Mouse (Mus musculus): ENCODE results near the gene Ms4a14. TPM values are rescaled to one million over a fixed set of nuclear protein-coding genes. Genes with fewer than 3 reads are reported as not detected.

The Ms4a14 gene
- polyA plus RNA-seq, 1 experiment from 2014 or later, result 0.07 TPM

DNA sequence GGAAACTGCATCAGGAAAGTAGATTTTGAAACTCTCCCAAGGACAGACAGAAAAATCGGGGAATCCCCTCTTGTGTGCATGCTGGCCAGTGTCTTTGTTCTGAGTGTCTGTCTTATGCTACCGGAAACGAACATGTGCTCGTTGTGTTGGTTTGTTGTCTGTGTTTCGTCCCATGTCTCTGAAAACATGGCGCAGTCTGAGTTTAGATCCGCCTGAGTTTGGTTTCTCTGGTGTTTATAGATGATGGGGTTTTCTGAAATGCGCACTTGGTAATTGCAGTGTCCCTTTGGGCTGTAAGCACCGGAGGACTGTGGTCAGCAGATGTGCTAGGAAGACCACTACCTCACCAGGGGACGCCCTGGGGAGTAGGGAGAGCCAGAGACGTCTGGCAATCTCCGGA is 21.3 kb downstream of the Ms4a14 start:
- Histone ChIP-seq H3K27ac (0 out of 2 replicates have a peak overlapping the region, but pooled peaks have one; percentile 1), H3K4me1 (replicated peaks; ENCODE audit: insufficient read depth, low read length) (no peaks in the 10 kb centered on the region), H3K27me3 (ENCODE audit: insufficient read depth, low read length) (no peaks in the 10 kb centered on the region), H3K9me3 (replicated peaks; ENCODE audit: low read length) (no peaks in the 10 kb centered on the region), H3K4me2 (ENCODE audit: low read length) (peak overlapping the region; percentile 57), H3K9ac (ENCODE audit: low read depth, low read length) (peak overlapping the region; percentile 35; the same call in 1 of the 2 replicates), H3K4me3 (replicated peaks; ENCODE audit: low read depth, low read length) (peak overlapping the region; percentile 20), H3K36me3 (ENCODE audit: insufficient read depth, low read length) (no peaks in the 10 kb centered on the region)
- ATAC-seq (replicated peaks; ENCODE audit: low FRiP score, low read depth), result no peak
- 14% methylated on average over 12 of the region's 12 CpGs for WGBS
- DNase-seq (ENCODE audit: low spot score), result peak; percentile 11
- TF ChIP-seq CTCF (IDR thresholded peaks at IDR 0.05; ENCODE audit: low read depth), result no peak

DNA sequence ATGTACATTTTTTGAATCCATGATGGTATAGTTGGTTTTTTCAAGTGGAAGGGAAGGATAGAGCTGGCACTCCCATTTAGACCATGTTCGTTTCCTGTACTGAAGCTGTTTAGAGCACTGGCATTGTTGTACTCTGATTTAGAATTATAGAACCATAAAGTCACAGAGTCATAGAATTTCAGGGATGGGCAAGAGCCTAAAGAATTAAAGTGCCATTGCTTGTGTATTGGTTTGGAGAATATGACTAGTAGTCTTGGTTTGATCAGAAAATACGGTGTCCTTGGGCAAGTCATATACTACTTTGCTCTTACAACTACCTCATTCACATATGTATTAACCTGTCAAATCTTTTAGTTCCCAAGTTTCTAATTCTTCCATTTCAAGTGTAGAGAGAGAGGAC is 30.5 kb downstream of the Ms4a14 start, which contains the start of gene Ms4a5:
TSS of gene Ms4a5 (minus strand) at position 101 of the 400 bp plus-strand sequence.
- no peaks in the 10 kb centered on the region for H3K27me3 ChIP-seq (ENCODE audit: insufficient read depth, low read length)
- TF ChIP-seq CTCF (IDR thresholded peaks at IDR 0.05; ENCODE audit: low read depth), result no peak

DNA sequence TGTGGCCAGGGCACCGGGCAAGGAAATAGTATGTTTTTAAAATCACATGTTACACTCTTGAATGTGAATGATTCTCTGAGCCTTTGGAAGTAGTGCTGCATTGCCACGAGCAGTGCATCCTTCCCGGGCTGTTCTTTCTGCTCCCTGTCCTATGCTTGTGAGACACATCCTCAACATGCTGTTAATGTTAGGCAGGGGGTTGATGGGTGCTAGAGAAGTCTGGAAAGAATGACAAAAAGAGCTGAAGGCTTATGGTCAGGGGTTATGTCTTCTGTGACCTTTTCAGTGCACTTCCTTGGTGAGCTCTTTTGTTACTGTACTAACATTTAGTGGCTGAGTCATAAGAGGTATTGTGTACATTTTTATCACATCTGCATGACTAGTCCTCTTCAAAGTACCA is 34.0 kb downstream of the Ms4a14 start:
- H3K9ac ChIP-seq (ENCODE audit: low read depth, low read length), result no peak overlapping the region
- ATAC-seq (replicated peaks; ENCODE audit: low FRiP score, low read depth) (no peak), DNase-seq (ENCODE audit: low spot score) (no peak)
- TF ChIP-seq CTCF (IDR thresholded peaks at IDR 0.05; ENCODE audit: low read depth), result no peak
- H3K36me3 ChIP-seq (ENCODE audit: insufficient read depth, low read length), result no peaks in the 10 kb centered on the region
- no peak overlapping the region for H3K4me2 ChIP-seq (ENCODE audit: low read length)
- 72% methylated on average over 3 of the region's 3 CpGs for WGBS
- H3K4me1 ChIP-seq (replicated peaks; ENCODE audit: insufficient read depth, low read length), result no peaks in the 10 kb centered on the region
- no peaks in the 10 kb centered on the region for H3K27me3 ChIP-seq (ENCODE audit: insufficient read depth, low read length)
- no peak overlapping the region for H3K4me3 ChIP-seq (replicated peaks; ENCODE audit: low read depth, low read length)
- no peaks in the 10 kb centered on the region for H3K9me3 ChIP-seq (replicated peaks; ENCODE audit: low read length)
- no peak overlapping the region for H3K27ac ChIP-seq

More for the DNA sequence above, 30.5 kb downstream of the Ms4a14 start, which contains the start of gene Ms4a5:
- no peaks in the 10 kb centered on the region for H3K9me3 ChIP-seq (replicated peaks; ENCODE audit: low read length)
- ATAC-seq (replicated peaks; ENCODE audit: low FRiP score, low read depth) (no peak), DNase-seq (ENCODE audit: low spot score) (no peak)
- H3K4me2 ChIP-seq (ENCODE audit: low read length), result no peak within 1 kb of the TSS
- H3K4me1 ChIP-seq (replicated peaks; ENCODE audit: insufficient read depth, low read length), result no peaks in the 10 kb centered on the region
- H3K4me3 ChIP-seq (replicated peaks; ENCODE audit: low read depth, low read length), result no peak within 1 kb of the TSS
- H3K36me3 ChIP-seq (ENCODE audit: insufficient read depth, low read length), result no peaks in the 10 kb centered on the region
- H3K9ac ChIP-seq (ENCODE audit: low read depth, low read length), result no peak within 1 kb of the TSS
- no peak within 1 kb of the TSS for H3K27ac ChIP-seq
- WGBS, result 91% methylated on average over 2 of the region's 2 CpGs

DNA sequence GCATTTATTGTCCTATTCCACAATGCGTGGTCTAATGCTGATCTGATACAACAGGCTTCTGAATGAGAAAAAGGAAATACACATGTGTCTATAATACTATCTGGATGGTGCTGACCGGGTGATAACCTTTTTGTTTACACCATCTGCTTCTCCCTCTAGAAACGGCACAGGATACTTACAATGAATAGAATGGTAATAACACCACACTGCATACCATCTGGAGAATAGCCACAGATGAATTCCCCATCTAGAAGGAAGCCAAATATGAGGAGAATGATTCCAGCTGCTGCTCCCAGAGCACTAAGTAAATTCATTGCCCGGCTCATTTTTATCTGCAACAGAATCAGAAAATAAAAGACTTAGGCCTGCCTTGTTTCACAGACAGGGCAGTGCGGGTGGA is 37.8 kb downstream of the Ms4a14 start:
- H3K4me1 ChIP-seq (replicated peaks; ENCODE audit: insufficient read depth, low read length), result no peaks in the 10 kb centered on the region
- ATAC-seq (replicated peaks; ENCODE audit: low FRiP score, low read depth) (no peak), DNase-seq (ENCODE audit: low spot score) (peak; percentile 37)
- H3K27ac ChIP-seq, result no peak overlapping the region
- no peak overlapping the region for H3K4me3 ChIP-seq (replicated peaks; ENCODE audit: low read depth, low read length)
- H3K9me3 ChIP-seq (replicated peaks; ENCODE audit: low read length), result no peaks in the 10 kb centered on the region
- H3K36me3 ChIP-seq (ENCODE audit: insufficient read depth, low read length), result no peaks in the 10 kb centered on the region
- no peak for TF ChIP-seq CTCF (IDR thresholded peaks at IDR 0.05; ENCODE audit: low read depth)
- H3K27me3 ChIP-seq (ENCODE audit: insufficient read depth, low read length), result no peaks in the 10 kb centered on the region
- H3K4me2 ChIP-seq (ENCODE audit: low read length), result no peak overlapping the region
- WGBS, result 57% methylated on average over 5 of the region's 5 CpGs
- H3K9ac ChIP-seq (ENCODE audit: low read depth, low read length), result no peak overlapping the region

DNA sequence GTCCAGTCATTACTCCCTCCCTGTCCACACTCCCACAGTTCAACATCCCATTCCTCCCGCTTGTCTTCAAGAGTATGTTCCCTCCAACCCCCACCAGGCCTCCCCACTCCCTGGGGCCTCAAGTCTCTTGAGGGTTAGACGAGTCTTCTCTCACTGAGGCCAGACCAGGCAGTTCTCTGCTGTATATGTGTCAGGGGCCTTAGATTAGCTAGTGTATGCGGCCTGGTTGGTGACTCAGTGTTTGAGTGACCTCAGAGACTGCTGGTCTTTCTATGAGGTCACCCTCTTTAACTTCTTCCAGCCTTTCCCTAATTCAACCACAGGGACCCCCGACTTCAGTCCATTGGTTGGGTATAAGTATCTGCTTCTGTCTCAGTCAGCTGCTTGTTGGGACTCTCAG is 47.3 kb downstream of the Ms4a14 start:
- H3K27ac ChIP-seq, result no peak overlapping the region
- no peak for TF ChIP-seq CTCF (IDR thresholded peaks at IDR 0.05; ENCODE audit: low read depth)
- H3K9me3 ChIP-seq (replicated peaks; ENCODE audit: low read length), result no peaks in the 10 kb centered on the region
- H3K9ac ChIP-seq (ENCODE audit: low read depth, low read length), result no peak overlapping the region
- no peak overlapping the region for H3K4me2 ChIP-seq (ENCODE audit: low read length)
- WGBS, result 72% methylated on average over 4 of the region's 4 CpGs
- no peaks in the 10 kb centered on the region for H3K36me3 ChIP-seq (ENCODE audit: insufficient read depth, low read length)
- no peaks in the 10 kb centered on the region for H3K4me1 ChIP-seq (replicated peaks; ENCODE audit: insufficient read depth, low read length)
- no peak overlapping the region for H3K4me3 ChIP-seq (replicated peaks; ENCODE audit: low read depth, low read length)
- H3K27me3 ChIP-seq (ENCODE audit: insufficient read depth, low read length), result no peaks in the 10 kb centered on the region
- DNase-seq (ENCODE audit: low spot score) (no peak), ATAC-seq (replicated peaks; ENCODE audit: low FRiP score, low read depth) (no peak)

DNA sequence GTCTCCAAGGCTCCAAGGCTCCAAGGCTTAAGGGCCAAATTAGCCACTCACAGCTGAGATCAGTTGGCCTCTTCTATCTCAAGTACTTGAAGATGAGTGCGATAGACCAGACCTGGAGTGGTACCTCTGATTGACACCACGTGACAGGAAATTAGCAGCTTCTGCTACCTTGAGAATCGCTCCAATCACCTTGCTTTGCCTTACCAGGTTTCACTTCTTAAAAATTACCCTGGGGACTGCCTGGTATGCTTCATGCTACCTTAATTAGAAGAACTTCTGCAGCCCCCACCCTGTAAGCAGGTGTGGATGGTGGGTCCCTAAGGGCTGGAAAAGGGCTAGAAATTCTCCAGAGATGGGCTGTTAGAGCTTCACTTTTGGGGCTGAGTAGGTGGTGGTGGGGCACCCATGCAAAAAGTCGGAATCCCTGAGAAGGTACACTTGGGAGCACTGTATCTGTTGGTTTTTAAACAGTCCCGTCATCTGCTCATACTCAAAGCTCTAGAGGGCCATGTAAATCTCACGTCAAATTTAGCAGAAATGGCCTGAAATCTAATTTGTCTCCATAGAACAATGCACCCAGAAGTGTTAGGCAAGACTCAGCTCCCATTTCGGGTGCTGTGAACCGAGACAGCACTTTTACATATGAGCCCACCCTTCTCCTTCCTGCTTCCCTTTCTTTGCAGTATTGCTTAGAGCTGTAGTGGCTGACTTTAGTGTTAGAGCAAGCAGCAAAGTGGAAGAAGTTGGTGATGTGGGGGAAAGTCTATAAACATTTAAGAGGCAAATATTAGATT is 48.0 kb downstream of the Ms4a14 start, which contains the start of gene Ms4a1:
TSS of gene Ms4a1 (minus strand) at position 190 of the 794 bp plus-strand sequence.
- no peaks in the 10 kb centered on the region for H3K4me1 ChIP-seq (replicated peaks; ENCODE audit: insufficient read depth, low read length)
- H3K4me2 ChIP-seq (ENCODE audit: low read length), result no peak within 1 kb of the TSS
- no peak within 1 kb of the TSS for H3K27ac ChIP-seq
- H3K9ac ChIP-seq (ENCODE audit: low read depth, low read length), result no peak within 1 kb of the TSS
- no peaks in the 10 kb centered on the region for H3K27me3 ChIP-seq (ENCODE audit: insufficient read depth, low read length)
- H3K36me3 ChIP-seq (ENCODE audit: insufficient read depth, low read length), result no peaks in the 10 kb centered on the region
- ATAC-seq (replicated peaks; ENCODE audit: low FRiP score, low read depth), result no peak
- no peaks in the 10 kb centered on the region for H3K9me3 ChIP-seq (replicated peaks; ENCODE audit: low read length)
- H3K4me3 ChIP-seq (replicated peaks; ENCODE audit: low read depth, low read length), result no peak within 1 kb of the TSS
- DNase-seq (ENCODE audit: low spot score), result no peak
- WGBS, result 80% methylated on average over 8 of the region's 8 CpGs
- TF ChIP-seq CTCF (IDR thresholded peaks at IDR 0.05; ENCODE audit: low read depth), result no peak

Data from kidney, postnatal 0 days (tissue).